Mouse (Mus musculus): Measurements from ENCODE around the gene Fggy.

The Fggy gene

GRCm38 (mm10) chr4:95861074-95861473 lies 303.8 kb downstream of the Fggy start:
- no peak for DNase-seq (ENCODE audit: low read depth)

DNA sequence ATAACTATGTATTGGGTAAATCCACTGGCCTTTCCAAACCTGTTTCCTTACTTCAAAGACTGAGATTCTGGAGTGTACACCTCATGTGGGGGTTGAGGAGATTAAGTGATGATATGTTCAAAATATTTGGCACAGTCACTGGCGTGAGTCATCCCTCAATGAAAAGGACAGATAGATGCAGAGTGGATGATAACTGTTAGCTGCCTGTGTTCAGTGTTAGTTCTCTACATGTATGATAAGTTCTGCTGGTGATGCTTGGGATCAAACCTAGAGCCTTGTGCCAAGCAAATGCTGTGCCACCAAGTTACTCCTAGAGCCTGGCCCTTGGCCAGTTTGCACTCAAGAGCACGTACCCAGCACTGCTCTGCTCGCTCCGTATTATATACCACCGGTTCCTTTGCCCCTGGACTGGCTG lies 304.4 kb downstream of the Fggy start:
- no peak for DNase-seq (ENCODE audit: low read depth)

GRCm38 (mm10) chr4:95862276-95862675 lies 305.0 kb downstream of the Fggy start:
- DNase-seq (ENCODE audit: low read depth) = no peak

GRCm38 (mm10) chr4:95862781-95863499 lies 305.6 kb downstream of the Fggy start:
- DNase-seq (ENCODE audit: low read depth) = no peak

GRCm38 (mm10) chr4:95863500-95863803 lies 306.1 kb downstream of the Fggy start:
- no peak for DNase-seq (ENCODE audit: low read depth)

GRCm38 (mm10) chr4:95865251-95865650 lies 307.9 kb downstream of the Fggy start:
- no peak for DNase-seq (ENCODE audit: low read depth)

DNA sequence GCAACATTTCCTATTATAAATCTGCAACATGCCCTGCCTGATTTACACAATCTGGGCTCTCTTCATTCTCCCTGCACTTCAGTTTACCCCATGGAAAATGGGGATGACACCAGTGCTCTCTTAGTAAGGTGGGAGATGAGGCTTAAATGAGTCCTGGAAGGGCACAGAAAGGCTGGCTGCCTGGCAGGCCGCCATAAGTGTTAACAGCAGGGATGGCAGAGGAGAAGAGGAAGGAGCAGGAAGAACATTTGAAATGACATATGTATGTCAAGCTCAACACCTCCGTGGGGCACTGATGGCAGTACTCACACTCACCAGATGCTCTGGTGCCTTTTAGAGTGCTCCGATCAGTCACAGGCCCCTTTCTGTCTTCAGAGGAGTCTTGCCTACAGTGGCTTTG lies 308.6 kb downstream of the Fggy start:
- DNase-seq (ENCODE audit: low read depth) = no peak

DNA sequence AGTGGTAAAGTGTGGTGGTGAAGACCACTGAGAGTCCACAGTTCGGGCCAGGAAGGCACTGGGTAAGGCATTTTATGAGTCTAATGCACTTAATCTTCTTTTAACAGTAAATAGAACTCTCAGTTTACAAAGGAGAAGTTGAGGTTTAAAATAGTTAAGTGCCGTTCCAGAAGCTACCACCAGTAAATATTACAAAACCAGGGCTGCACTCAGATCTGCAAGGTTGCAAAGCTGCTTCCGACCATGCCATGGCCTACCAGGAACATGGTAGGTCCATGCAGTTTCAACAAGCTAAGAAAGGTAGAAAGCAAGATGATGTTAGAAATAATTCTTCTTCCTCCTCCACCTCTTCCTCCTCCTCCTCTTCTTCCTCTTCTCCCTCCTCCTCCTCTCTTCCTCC lies 309.8 kb downstream of the Fggy start:
- no peak for DNase-seq (ENCODE audit: low read depth)

GRCm38 (mm10) chr4:95868348-95868747 lies 311.0 kb downstream of the Fggy start:
- DNase-seq (ENCODE audit: low read depth) = no peak

GRCm38 (mm10) chr4:95871216-95871881 lies 314.0 kb downstream of the Fggy start:
- DNase-seq (ENCODE audit: low read depth) = no peak

DNA sequence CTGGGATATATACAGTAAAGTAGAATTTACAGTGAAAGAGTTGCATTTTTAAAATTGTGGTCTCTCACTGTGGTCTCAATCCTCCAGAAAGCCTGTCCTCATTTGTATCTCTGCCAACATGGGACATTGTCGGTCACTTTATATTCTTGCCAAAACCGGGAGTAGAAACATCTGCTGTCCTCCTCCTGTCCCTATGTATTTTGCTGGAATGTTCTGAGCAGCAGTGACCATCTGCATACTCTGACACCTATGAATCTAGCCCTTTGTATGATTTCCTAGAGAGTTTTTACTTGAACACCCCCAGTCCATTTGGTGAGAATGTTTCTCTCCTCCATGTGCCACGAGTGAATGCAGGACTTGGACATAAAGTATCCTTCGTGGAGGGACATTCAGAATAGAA lies 318.6 kb downstream of the Fggy start:
- no peak for DNase-seq (ENCODE audit: low read depth)

DNA sequence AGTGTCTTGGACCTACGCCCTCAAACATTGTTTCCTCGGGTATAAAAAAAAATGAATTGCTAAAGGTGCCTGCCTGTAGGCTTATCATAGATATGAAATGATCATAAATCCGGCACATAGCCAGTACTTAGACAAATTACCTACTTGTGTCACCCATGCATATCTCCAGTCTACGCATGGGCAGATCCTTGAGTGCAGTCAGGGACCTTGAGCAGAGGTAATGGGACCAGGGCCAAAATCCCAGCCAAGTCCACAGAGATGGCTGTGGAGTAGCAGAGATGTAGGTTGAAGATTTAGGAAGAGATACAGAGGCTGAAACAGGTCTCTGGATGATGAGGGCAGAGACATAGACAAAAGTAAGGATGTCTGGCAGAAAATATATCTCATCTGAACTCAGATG lies 320.1 kb downstream of the Fggy start:
- no peak for DNase-seq (ENCODE audit: low read depth)

DNA sequence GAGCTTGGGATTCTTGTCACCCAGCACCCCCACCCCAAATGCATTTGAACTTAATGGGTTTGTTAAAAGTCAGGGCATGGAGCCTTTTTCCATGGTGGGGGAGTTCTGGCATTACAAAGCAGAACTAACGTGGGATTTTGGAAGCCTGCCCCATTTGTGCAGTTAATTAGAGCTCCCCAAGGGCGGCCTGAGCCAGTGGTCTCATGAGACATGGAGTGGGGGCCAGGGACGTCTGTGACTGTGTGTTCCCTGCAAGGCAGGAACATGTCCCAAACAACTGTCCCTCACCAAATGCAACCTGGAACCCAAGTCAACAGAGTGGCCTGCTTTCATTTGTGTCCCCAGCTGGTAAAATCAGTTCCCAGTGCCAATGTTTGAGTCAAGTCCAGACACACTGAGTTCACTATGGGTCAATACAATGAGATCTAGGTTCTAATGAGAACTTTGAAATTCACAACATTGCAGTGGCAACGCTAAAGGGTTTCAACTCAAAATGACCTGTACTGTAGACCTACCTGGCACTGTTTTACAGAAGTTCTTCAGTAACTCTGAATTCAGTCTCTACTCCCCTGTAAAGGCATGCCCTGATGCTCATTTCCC lies 324.5 kb downstream of the Fggy start:
- no peak for DNase-seq (ENCODE audit: low read depth)

GRCm38 (mm10) chr4:95884184-95885145 lies 327.2 kb downstream of the Fggy start:
- no peak for DNase-seq (ENCODE audit: low read depth)

DNA sequence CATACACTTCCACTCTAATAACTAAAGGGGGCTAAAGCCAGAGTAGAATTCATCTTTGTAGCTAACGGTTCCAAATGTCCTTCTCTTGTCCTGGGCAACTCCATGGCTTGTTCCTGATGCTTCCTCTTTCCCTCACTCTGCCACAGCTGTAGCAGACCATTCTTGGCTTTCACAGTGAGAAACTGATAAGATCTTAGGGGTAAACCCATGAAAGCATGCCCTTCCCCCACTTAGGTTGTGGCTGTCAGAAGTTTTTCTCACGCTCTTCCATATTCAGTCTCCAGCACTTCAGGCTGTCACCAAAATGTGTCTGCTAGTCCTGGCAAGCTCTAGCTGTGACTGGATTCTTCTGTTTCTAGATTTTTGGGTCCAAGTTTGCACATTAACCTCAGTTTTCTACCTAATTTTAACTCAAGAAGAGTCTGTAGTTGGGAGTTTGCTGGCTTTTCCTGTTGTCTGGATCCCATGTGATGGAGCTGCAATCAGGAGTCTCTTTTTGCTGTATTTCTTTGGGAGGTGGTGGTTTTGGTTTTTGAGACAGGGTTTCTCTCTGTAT lies 338.0 kb downstream of the Fggy start:
- DNase-seq (ENCODE audit: low read depth) = no peak

GRCm38 (mm10) chr4:95896571-95896970 lies 339.3 kb downstream of the Fggy start:
- no peak for DNase-seq (ENCODE audit: low read depth)

- DNase-seq (ENCODE audit: low read depth) = no peak
Measured at GRCm38 (mm10) chr4:95897236-95897874, 340.0 kb downstream of the Fggy start.

DNA sequence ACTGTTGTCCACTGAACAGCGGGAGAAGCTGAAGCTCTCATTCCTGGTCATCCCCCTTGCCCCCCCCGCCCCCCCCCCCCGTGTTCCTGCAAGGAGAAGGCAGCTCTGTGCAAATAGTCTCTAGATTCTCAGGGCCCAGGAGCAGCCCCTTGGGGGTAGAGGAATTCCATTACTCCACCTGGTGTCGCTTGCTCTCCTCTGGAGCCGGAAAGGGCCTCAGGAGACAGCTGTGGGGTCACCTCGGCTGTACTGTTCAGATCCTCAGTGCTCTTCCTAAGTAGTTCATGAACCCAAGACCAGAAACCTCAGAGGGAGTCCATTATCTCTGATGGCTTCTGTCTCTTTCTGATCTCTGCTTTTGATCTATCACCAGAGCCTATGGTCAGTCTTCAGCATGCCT lies 341.4 kb downstream of the Fggy start:
- DNase-seq (ENCODE audit: low read depth) = no peak

DNA sequence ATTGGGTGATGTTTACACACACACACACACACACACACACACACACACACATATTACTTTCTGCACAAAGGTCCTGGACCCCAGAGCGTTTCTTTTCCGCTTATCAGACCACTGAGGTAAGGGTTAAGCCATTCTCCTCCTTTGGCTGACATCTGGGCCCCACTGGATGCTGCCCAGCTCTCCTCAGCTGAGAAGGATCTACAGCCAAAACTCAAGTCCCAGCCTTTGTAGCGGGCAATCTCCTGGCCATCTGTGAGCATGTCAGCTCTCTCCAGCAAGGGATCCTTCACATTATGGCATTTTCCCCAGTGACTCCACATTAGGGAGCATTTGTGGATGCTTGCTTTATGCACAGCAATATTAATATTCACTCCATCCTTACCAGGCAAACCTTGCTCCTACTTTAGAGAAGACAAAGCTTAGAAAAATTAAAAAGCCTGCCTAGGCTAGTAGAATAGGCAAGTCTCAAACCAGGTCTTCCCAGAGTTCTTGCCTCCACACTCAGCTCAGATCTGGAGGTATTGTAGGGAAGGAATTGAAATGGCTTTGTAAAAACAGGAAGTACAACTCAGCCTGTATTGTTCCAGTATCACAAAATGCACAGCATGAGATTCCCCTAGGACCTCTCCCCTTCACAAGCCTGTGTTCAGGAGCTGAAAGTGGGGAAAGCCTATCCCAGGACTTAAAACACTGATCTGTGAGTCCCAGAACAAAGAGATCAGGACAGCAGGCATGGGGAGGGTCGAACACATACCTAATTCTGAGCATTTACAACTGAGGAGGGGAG lies 342.8 kb downstream of the Fggy start:
- no peak for DNase-seq (ENCODE audit: low read depth)

- DNase-seq (ENCODE audit: low read depth) = no peak
Measured at GRCm38 (mm10) chr4:95900815-95901214, 343.5 kb downstream of the Fggy start.

DNA sequence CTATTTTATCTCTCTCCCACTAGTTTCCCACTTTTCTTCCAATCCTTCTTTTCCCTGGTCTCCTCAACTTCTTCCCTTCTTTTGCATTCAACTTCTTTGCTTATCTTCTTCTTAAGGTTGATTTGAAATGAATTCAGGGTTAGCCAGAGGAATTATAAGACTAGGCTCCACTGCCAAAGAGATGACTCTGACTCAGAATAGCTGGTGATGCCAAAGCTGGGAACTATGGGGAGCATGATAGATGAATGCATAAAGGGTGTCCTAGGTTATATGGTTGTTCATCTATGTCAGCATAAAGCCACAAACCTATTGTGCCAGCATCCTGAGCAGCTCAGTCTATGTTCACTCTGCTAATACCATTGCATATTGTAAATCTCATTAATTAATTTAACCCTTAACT lies 348.8 kb downstream of the Fggy start:
- no peak for DNase-seq (ENCODE audit: low read depth)
